Mouse (Mus musculus): ENCODE measurements around the gene Map3k6. TPM values are rescaled to one million over a fixed set of nuclear protein-coding genes. Genes with fewer than 3 reads are reported as not detected.

The Map3k6 gene
- polyA plus RNA-seq, 1 experiment from 2014 or later = 2.8 TPM

- no peak overlapping the region for H3K4me3 ChIP-seq
- H3K9ac ChIP-seq (replicated peaks) = no peak overlapping the region
- no peak overlapping the region for H3K27ac ChIP-seq (replicated peaks)
- H3K36me3 ChIP-seq = no peaks in the 10 kb centered on the region
- no peak for ATAC-seq (ENCODE audit: low FRiP score, low read depth)
- H3K27me3 ChIP-seq = peaks cover 72% of the 10 kb centered on the region
- WGBS = 97% methylated on average over 3 of the region's 3 CpGs
- no peaks in the 10 kb centered on the region for H3K9me3 ChIP-seq
- peaks cover 15% of the 10 kb centered on the region for H3K4me1 ChIP-seq
- no peak overlapping the region for H3K4me2 ChIP-seq (replicated peaks)
Measured at GRCm38 (mm10) chr4:133218745-133219144, 21.9 kb upstream of the Map3k6 start.

DNA sequence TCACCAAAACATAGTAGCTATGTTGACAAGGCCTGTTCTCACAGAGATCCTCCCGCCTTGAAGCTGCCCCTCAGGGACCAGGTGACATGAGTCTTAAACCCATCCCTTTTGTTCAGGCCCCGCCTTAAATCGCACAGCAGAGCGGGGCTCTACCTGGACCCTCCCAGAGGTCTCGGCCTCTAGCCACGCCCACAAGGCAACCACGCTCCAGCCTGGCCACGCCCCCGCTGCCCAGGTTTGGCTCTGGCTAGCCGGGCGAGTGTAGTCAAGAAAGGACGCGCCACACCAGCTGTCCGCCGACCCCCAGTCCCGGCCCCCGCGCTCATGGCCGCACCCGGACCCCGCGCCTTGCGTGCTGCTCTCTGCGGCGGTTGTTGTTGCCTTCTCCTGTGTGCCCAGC is 20.0 kb upstream of the Map3k6 start:
- ATAC-seq (ENCODE audit: low FRiP score, low read depth) = no peak
- Histone ChIP-seq H3K27ac (replicated peaks) (no peak overlapping the region), H3K4me1 (peaks cover 13% of the 10 kb centered on the region), H3K36me3 (no peaks in the 10 kb centered on the region), H3K4me3 (peak overlapping the region; percentile 31), H3K9me3 (no peaks in the 10 kb centered on the region), H3K9ac (replicated peaks) (no peak overlapping the region; the same call in 1 of the 2 replicates), H3K4me2 (replicated peaks) (peak overlapping the region; percentile 48), H3K27me3 (peaks cover 56% of the 10 kb centered on the region)
- 2% methylated on average over 25 of the region's 25 CpGs for WGBS

DNA sequence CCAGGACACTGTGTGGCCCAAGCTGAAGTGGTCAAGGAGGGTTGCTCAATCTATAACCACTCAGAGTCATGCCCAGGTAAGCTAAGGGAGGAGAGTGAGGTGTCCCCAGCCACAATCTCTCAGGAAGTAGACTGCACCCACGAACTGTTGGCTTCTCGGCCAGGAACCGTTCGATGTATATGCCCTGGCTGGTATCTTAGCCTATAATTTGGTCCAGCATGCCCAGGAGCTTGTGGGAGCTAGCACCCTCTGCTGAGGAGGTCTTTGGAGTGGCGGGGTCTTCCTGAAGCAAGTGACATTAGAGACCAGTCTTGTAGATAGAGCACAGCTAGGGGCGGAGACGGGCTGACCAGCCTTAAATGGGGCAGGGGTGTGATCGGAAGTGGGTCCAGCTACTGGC is 18.9 kb upstream of the Map3k6 start:
- H3K4me1 ChIP-seq = peaks cover 13% of the 10 kb centered on the region
- no peak overlapping the region for H3K4me2 ChIP-seq (replicated peaks)
- WGBS = 79% methylated on average over 8 of the region's 8 CpGs
- no peaks in the 10 kb centered on the region for H3K36me3 ChIP-seq
- no peak for ATAC-seq (ENCODE audit: low FRiP score, low read depth)
- no peak overlapping the region for H3K4me3 ChIP-seq
- no peak overlapping the region for H3K9ac ChIP-seq (replicated peaks)
- peaks cover 50% of the 10 kb centered on the region for H3K27me3 ChIP-seq
- H3K9me3 ChIP-seq = no peaks in the 10 kb centered on the region
- H3K27ac ChIP-seq (replicated peaks) = no peak overlapping the region

DNA sequence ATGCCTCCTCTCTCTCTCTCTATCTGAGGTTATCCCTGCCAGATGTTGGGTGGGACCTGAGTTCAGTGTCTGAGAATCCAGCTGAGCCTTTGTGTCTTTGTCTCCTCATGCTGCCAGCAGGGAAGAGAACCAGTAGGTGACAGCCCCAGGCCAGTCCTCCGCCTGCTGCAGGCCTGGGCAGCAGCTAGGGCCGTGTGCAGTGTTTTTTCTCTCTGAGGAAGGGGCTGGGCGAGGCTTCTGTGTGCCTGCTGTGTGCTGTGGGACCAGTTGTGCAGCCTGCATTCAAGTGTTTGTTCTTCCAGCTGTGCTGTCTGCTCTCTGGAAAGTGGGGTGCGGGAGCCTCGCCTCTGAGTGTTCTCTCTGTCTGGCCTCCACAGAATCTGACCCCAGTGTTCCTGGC is 16.7 kb upstream of the Map3k6 start:
- Histone ChIP-seq H3K4me3 (no peak overlapping the region), H3K27ac (replicated peaks) (no peak overlapping the region), H3K27me3 (peaks cover 39% of the 10 kb centered on the region), H3K9me3 (no peaks in the 10 kb centered on the region), H3K4me1 (peaks cover 11% of the 10 kb centered on the region), H3K9ac (replicated peaks) (no peak overlapping the region), H3K36me3 (no peaks in the 10 kb centered on the region), H3K4me2 (replicated peaks) (no peak overlapping the region)
- ATAC-seq (ENCODE audit: low FRiP score, low read depth) = no peak
- 40% methylated on average over 5 of the region's 5 CpGs for WGBS

DNA sequence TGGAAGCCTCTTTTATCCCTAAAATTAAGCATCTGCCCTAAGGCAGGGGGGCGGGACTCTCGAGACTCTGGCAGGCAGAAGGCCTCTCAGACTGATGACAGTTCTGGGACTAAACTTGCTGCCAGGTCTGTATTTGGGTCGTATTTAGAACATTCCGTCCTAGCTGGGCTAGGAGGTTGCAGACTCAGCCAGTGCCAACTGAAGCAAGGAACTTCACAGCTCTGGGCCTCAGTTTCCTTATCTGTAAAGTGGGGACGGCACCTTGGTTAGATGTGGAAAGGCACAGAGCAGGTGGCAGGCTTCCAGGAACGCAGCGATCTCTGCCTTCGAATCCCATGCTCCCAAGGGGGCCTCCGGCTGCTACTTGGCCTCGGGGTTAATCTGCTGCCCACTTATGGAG is 14.5 kb upstream of the Map3k6 start:
- no peak overlapping the region for H3K27ac ChIP-seq (replicated peaks)
- H3K4me3 ChIP-seq = no peak overlapping the region
- H3K36me3 ChIP-seq = no peaks in the 10 kb centered on the region
- H3K9ac ChIP-seq (replicated peaks) = no peak overlapping the region
- H3K4me1 ChIP-seq = peaks cover 5% of the 10 kb centered on the region; the same call in 1 of the 2 replicates
- no peak overlapping the region for H3K4me2 ChIP-seq (replicated peaks)
- peaks cover 21% of the 10 kb centered on the region for H3K27me3 ChIP-seq
- 78% methylated on average over 10 of the region's 10 CpGs for WGBS
- ATAC-seq (ENCODE audit: low FRiP score, low read depth) = no peak
- no peaks in the 10 kb centered on the region for H3K9me3 ChIP-seq

GRCm38 (mm10) chr4:133227636-133228035 is 13.0 kb upstream of the Map3k6 start:
- Histone ChIP-seq H3K4me2 (replicated peaks) (no peak overlapping the region), H3K4me3 (no peak overlapping the region), H3K4me1 (0 out of 2 replicates have a peak, but pooled peaks cover 3% of the 10 kb centered on the region), H3K9me3 (no peaks in the 10 kb centered on the region), H3K27ac (replicated peaks) (no peak overlapping the region), H3K36me3 (no peaks in the 10 kb centered on the region), H3K9ac (replicated peaks) (no peak overlapping the region), H3K27me3 (peaks cover 5% of the 10 kb centered on the region; the same call in 1 of the 2 replicates)
- WGBS = 67% methylated on average over 8 of the region's 8 CpGs
- ATAC-seq (ENCODE audit: low FRiP score, low read depth) = no peak

GRCm38 (mm10) chr4:133229582-133229981 is 11.0 kb upstream of the Map3k6 start:
- no peak for ATAC-seq (ENCODE audit: low FRiP score, low read depth)
- WGBS = 68% methylated on average over 8 of the region's 8 CpGs
- Histone ChIP-seq H3K9me3 (no peaks in the 10 kb centered on the region), H3K27me3 (peaks cover 6% of the 10 kb centered on the region; the same call in 1 of the 2 replicates), H3K4me1 (no peaks in the 10 kb centered on the region), H3K4me3 (no peak overlapping the region), H3K9ac (replicated peaks) (no peak overlapping the region), H3K27ac (replicated peaks) (no peak overlapping the region), H3K4me2 (replicated peaks) (no peak overlapping the region), H3K36me3 (no peaks in the 10 kb centered on the region)

DNA sequence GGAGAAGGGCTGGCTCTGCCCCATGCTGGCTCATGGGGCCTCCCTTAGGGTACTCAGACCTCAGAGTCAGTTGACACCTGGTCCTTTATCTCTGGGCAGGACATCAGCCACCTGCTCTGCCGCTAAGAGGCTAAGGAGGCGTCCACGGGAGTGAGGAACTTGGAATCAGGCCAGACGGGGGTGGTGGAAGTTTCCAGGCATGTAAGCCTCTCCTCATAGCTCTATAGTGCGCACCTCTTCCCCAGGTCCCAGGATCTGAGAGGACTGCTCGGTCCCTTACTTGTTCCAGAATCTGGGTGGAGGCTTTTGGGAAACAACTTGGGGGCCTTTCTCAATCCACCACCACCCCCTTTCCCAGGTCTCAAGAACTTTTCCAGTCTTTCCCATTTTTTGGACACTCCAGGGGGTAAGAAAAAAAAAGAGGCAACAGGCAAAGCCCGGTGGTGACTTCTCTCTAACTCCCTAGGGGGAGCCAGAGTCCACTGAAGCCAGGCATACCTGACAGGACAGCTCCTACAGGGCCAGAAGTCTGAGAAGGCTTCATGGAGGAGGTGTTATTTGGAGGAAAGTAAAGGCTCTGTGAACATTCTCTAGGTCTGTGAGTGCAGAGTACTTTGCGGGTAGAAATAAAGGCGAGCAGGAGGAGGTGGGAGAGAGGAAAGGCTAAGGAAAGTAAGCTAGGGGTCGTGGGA is 7.2 kb upstream of the Map3k6 start:
- no peak overlapping the region for H3K4me2 ChIP-seq (replicated peaks)
- H3K36me3 ChIP-seq = no peaks in the 10 kb centered on the region
- no peak overlapping the region for H3K4me3 ChIP-seq
- no peak overlapping the region for H3K27ac ChIP-seq (replicated peaks)
- no peak overlapping the region for H3K9ac ChIP-seq (replicated peaks)
- no peak for ATAC-seq (ENCODE audit: low FRiP score, low read depth)
- 40% methylated on average over 10 of the region's 10 CpGs for WGBS
- H3K27me3 ChIP-seq = peaks cover 13% of the 10 kb centered on the region
- H3K9me3 ChIP-seq = no peaks in the 10 kb centered on the region
- H3K4me1 ChIP-seq = no peaks in the 10 kb centered on the region

DNA sequence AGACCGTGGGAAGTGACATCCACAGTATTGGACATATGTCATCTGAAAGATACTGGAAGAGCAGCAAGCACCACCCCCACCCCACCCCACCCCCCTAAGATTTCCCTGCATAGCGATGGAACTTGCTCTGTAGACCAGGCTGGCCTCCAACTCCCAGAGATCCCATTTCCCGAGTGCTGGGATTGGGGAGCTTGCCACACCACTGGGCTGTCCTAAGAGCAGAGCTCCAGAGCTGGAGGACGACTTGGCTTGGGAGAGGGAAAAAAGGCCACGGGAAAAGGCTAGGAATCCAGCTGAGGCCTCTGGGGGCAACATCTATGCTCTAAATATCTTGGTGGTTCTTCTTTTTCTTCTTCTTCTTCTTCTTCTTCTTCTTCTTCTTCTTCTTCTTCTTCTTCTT is 5.8 kb upstream of the Map3k6 start:
- no peak overlapping the region for H3K27ac ChIP-seq (replicated peaks)
- no peaks in the 10 kb centered on the region for H3K36me3 ChIP-seq
- H3K9ac ChIP-seq (replicated peaks) = no peak overlapping the region
- H3K4me2 ChIP-seq (replicated peaks) = no peak overlapping the region
- ATAC-seq (ENCODE audit: low FRiP score, low read depth) = no peak
- H3K9me3 ChIP-seq = no peaks in the 10 kb centered on the region
- H3K4me1 ChIP-seq = no peaks in the 10 kb centered on the region
- H3K27me3 ChIP-seq = peaks cover 24% of the 10 kb centered on the region
- WGBS = 70% methylated on average over 5 of the region's 5 CpGs
- H3K4me3 ChIP-seq = no peak overlapping the region

DNA sequence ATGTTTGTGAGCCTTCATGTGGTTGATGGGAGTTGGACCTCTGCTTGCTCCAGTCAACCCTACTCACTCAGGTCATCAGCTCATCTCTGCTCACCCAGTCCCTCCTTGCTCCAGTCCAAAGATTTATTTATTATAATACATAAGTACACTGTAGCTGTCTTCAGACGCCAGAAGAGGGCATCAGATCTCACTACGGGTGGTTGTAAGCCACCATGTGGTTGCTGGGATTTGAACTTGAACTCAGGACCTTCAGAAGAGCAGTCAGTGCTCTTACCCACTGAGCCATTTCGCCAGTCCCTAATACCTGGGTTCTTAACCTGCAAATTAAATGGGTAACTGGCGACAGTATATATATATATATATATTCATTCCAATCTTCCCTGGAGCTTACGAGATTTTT is 5.2 kb upstream of the Map3k6 start:
- Histone ChIP-seq H3K27ac (replicated peaks) (no peak overlapping the region), H3K36me3 (no peaks in the 10 kb centered on the region), H3K4me3 (no peak overlapping the region), H3K9me3 (0 out of 2 replicates have a peak, but pooled peaks cover 3% of the 10 kb centered on the region), H3K4me1 (peaks cover 2% of the 10 kb centered on the region), H3K4me2 (replicated peaks) (no peak overlapping the region), H3K9ac (replicated peaks) (no peak overlapping the region), H3K27me3 (peaks cover 31% of the 10 kb centered on the region)
- WGBS = 80% methylated on average over 5 of the region's 5 CpGs
- ATAC-seq (ENCODE audit: low FRiP score, low read depth) = no peak

DNA sequence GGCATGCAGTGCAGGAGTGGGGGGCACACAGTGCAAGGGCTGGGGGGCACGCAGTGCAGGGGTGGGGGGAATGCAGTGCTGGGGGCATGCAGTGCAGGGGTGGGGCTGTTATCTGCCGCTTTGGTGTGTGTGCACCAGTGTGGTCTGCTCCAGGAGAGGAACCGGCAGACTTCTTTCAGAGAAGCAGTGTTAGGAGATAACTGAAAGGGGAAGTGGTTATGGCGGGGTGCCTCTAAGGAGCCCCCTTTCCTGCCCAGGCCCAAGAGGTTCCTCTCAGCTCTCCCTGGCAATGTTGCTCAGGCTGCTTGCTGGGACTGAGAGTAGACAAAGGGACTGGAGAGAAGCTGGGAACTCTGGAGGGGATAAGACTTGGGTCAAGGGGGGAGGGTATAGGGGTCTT is 2.7 kb upstream of the Map3k6 start:
- H3K9me3 ChIP-seq = 0 out of 2 replicates have a peak, but pooled peaks cover 3% of the 10 kb centered on the region
- H3K4me3 ChIP-seq = no peak overlapping the region
- no peak overlapping the region for H3K4me2 ChIP-seq (replicated peaks)
- H3K4me1 ChIP-seq = peaks cover 9% of the 10 kb centered on the region
- H3K36me3 ChIP-seq = no peaks in the 10 kb centered on the region
- no peak overlapping the region for H3K27ac ChIP-seq (replicated peaks)
- H3K9ac ChIP-seq (replicated peaks) = no peak overlapping the region
- peaks cover 55% of the 10 kb centered on the region for H3K27me3 ChIP-seq
- no peak for ATAC-seq (ENCODE audit: low FRiP score, low read depth)
- 85% methylated on average over 4 of the region's 4 CpGs for WGBS

DNA sequence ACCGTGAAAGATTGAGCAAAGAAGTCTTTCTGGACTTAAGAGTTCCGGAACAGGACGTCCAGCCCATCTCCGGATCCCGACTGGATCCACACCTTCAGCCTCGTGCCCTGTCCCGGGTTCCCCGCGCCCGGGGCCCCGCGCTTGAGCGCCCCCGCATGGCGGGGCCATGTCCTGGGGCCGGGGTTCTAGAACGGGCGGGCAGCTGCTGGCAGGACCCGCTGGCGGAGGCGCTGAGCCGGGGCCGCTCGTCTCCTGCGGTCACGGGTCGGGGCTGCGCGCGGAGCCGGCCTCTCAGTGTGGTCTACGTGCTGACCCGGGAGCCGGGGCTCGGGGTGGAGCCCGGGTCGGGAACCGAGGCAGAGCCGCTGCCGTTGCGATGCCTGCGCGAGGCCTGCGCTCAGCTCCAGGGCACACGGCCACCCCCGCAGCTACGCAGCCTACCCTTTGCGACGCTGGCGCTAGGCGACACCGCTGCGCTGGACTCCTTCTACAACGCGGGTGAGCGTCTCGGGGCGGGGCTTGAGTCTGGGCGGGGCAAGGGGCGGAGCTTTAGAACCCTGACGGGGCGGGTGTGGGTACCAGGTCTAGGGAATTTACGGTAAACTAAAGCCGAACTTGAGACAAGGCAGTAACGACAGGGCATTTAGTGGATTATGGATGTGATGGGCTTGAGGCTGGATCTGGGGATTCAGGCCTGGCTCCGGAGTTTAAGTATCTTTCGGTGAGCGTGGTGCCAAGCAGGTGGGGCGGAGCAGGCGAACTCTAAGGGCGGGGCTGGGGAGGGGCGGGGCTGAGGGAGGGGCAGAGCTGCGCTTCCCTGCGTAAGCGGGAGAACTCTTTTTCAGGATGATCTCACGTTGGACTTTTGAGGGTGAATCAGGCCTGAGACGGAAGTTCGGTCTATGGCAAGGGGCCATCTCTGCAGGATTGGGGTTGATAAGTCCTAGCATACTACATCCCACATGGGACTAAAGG is 603 bp downstream of the Map3k6 start:
- Histone ChIP-seq H3K27ac (replicated peaks) (no peak overlapping the region), H3K4me2 (replicated peaks) (peak overlapping the region; percentile 82), H3K4me3 (peak overlapping the region; percentile 53), H3K4me1 (peaks cover 9% of the 10 kb centered on the region), H3K9me3 (0 out of 2 replicates have a peak, but pooled peaks cover 3% of the 10 kb centered on the region), H3K9ac (replicated peaks) (peak overlapping the region; percentile 48), H3K36me3 (no peaks in the 10 kb centered on the region), H3K27me3 (peaks cover 74% of the 10 kb centered on the region)
- ATAC-seq (ENCODE audit: low FRiP score, low read depth) = peak; percentile 94
- 1% methylated on average over 78 of the region's 78 CpGs for WGBS

Measured in midbrain, embryonic 12.5 days (tissue).